Mouse (Mus musculus): ENCODE data around the gene Ak2.

- no peak for TF ChIP-seq POLR2A (IDR thresholded peaks at IDR 0.05; ENCODE audit: borderline replicate concordance, extremely low read depth, insufficient read depth, insufficient read length, poor library complexity, severe bottlenecking)
- TF ChIP-seq CTCF (IDR thresholded peaks at IDR 0.05; ENCODE audit: borderline replicate concordance, extremely low read depth, insufficient read depth, insufficient read length): no peak
These were observed 42.5 kb downstream of the Ak2 start for GRCm38 (mm10) chr4:129034224-129034623.

Data from brain, embryonic 14.5 days (tissue).